Mouse (Mus musculus) E14TG2a.4 (cell line): ENCODE measurements at regions not wholly inside any gene's neighbourhood (a gene's known extent, or its start where the extent isn't known, plus 50 kb on each side); places are given as distances from the start of the nearest gene placed in this dataset.

Experiments
- H3K27me3 ChIP-seq: 2 replicates; pipeline ENCODE4 v1.6.1; 2014; ENCODE audit warnings: low read length, control low read depth; ENCODE audit not compliant: insufficient read depth
- H3K36me3 ChIP-seq: 2 replicates; pipeline ENCODE4 v1.6.1; 2014; ENCODE audit warnings: low read length, control low read depth; ENCODE audit not compliant: insufficient read depth
- H3K4me1 ChIP-seq: replicated peaks from 2 replicates; pipeline ENCODE4 v1.6.1; 2014; ENCODE audit warnings: low read depth, low read length, control low read depth
- H3K4me3 ChIP-seq: replicated peaks from 2 replicates; pipeline ENCODE4 v1.5.1; 2014; ENCODE audit warnings: mild to moderate bottlenecking, low read length
- H3K9me3 ChIP-seq: 2 replicates; pipeline ENCODE4 v1.6.1; 2014; ENCODE audit warnings: low read length, control low read depth
- CTCF ChIP-seq: conservative IDR thresholded peaks from 2 replicates; pipeline ENCODE4 v1.5.1; 2014; ENCODE audit warnings: low read length
- NANOG ChIP-seq: IDR thresholded peaks from 2 replicates; pipeline ENCODE4 v1.6.1; 2014; ENCODE audit warnings: borderline replicate concordance, low read length, mixed read lengths
- POU5F1 ChIP-seq: IDR thresholded peaks from 2 replicates; pipeline ENCODE4 v1.6.1; 2014; ENCODE audit warnings: low read length, borderline replicate concordance

DNA sequence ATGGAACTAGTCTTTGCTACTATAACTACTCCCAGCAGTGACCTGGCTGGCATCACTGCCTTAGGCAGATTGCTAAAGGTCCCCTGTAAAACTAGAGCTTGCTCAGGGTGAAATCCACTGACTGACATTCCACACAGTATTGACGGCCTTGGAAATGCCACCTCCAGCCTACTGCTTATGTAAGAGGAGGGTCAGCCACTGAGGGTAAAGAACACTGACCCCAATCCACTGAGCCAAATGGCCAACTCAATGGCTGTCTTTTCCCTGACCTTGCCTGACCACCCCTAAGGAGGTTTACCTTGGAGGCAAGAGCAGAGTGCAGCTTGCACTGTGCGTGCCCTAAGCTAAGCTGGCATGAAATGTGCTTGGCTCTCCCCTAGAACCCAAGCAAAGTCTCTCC lies 216.0 kb upstream of the Foxq1 start:
- H3K4me1 ChIP-seq: no peaks in the 10 kb centered on the region
- no peak for TF ChIP-seq CTCF
- no peak for TF ChIP-seq NANOG
- no peak for TF ChIP-seq POU5F1
- no peaks in the 10 kb centered on the region for H3K27me3 ChIP-seq
- peaks cover under 1% of the 10 kb centered on the region; the same call in 1 of the 2 replicates for H3K9me3 ChIP-seq
- no peaks in the 10 kb centered on the region for H3K36me3 ChIP-seq
- no peak overlapping the region for H3K4me3 ChIP-seq

- no peak overlapping the region for H3K4me3 ChIP-seq
- H3K9me3 ChIP-seq: peaks cover 6% of the 10 kb centered on the region; the same call in 1 of the 2 replicates
- no peak for TF ChIP-seq NANOG
- no peak for TF ChIP-seq POU5F1
- TF ChIP-seq CTCF: no peak
- no peaks in the 10 kb centered on the region for H3K4me1 ChIP-seq
- no peaks in the 10 kb centered on the region for H3K27me3 ChIP-seq
- H3K36me3 ChIP-seq: no peaks in the 10 kb centered on the region
These were observed 215.5 kb upstream of the Foxq1 start for GRCm38 (mm10) chr13:31340363-31340948.

DNA sequence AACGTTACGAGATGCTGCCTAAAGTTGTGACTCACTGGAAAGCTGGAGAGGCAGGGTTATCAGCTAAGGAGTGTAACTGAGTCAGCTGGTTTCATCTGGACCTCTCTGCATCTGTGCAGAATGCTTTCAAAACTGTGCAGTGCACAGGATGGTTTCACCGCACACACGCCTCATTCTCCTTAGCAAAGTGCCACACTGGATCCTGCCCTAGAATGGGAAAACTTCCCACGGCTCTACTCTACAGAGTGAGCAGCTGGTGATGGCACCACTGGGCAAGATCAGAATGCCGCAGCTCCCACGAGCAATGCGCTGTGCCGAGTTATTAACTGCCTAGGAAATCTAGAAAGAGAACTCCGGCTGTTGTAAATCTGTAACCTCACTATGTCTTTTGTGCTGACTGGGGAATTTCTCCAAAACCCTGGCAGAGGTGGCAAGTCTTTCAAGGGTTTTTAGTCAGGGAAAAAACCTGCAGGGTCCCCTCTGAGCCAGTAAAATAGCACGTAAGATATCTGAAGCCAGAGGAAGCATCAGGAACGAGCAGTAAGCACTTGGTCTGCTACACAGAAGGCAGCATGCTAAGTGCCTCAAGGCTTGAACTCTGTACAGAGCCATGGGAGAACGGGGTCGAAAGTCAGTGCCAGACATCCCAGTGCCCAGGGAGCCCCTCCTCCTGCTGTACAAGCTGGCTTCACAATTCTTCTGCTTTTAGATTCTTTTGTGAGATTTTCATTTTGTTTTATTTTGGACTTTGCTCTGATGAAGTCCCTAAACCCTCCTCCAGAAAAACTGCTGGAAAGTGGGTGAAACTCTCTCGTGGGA lies 214.4 kb upstream of the Foxq1 start:
- Histone ChIP-seq H3K9me3 (peaks cover 16% of the 10 kb centered on the region), H3K4me3 (no peak overlapping the region), H3K27me3 (no peaks in the 10 kb centered on the region), H3K4me1 (no peaks in the 10 kb centered on the region), H3K36me3 (no peaks in the 10 kb centered on the region)
- TF ChIP-seq NANOG (no peak), POU5F1 (no peak), CTCF (no peak)

- no peak overlapping the region for H3K4me3 ChIP-seq
- peaks cover 16% of the 10 kb centered on the region for H3K9me3 ChIP-seq
- H3K4me1 ChIP-seq: no peaks in the 10 kb centered on the region
- TF ChIP-seq NANOG (no peak), CTCF (no peak), POU5F1 (no peak)
- H3K36me3 ChIP-seq: no peaks in the 10 kb centered on the region
- no peaks in the 10 kb centered on the region for H3K27me3 ChIP-seq
These were observed 209.7 kb upstream of the Foxq1 start for GRCm38 (mm10) chr13:31346205-31346604.

DNA sequence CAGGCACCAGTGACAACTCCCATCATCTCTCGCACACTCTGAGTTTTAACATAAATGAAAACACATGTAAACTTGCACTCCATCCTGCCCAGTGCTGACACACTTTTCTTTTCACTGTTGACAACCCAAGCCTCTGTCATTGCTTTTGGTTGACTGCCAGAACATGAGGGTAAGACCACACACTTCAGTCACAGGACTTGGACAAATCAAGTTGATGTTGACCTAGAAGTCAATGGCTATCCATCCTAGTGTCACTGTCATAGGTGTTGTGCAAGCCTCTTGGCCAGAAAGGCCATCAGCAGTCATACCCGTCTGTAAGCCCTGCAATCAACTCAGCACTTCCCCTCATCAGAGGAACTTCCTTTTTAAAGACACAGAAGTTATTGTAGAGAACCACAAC lies 208.9 kb upstream of the Foxq1 start:
- TF ChIP-seq NANOG (no peak), POU5F1 (no peak), CTCF (no peak)
- no peaks in the 10 kb centered on the region for H3K36me3 ChIP-seq
- H3K9me3 ChIP-seq: peaks cover 16% of the 10 kb centered on the region
- no peaks in the 10 kb centered on the region for H3K27me3 ChIP-seq
- no peak overlapping the region for H3K4me3 ChIP-seq
- no peaks in the 10 kb centered on the region for H3K4me1 ChIP-seq

- no peaks in the 10 kb centered on the region for H3K36me3 ChIP-seq
- no peaks in the 10 kb centered on the region for H3K4me1 ChIP-seq
- H3K9me3 ChIP-seq: peaks cover 24% of the 10 kb centered on the region
- TF ChIP-seq POU5F1: no peak
- TF ChIP-seq NANOG: no peak
- no peak for TF ChIP-seq CTCF
- no peaks in the 10 kb centered on the region for H3K27me3 ChIP-seq
- no peak overlapping the region for H3K4me3 ChIP-seq
These were observed 206.3 kb upstream of the Foxq1 start for GRCm38 (mm10) chr13:31349671-31350070.

GRCm38 (mm10) chr13:31351481-31351880 lies 204.5 kb upstream of the Foxq1 start:
- H3K27me3 ChIP-seq: no peaks in the 10 kb centered on the region
- no peaks in the 10 kb centered on the region for H3K36me3 ChIP-seq
- peaks cover 9% of the 10 kb centered on the region for H3K9me3 ChIP-seq
- H3K4me3 ChIP-seq: no peak overlapping the region
- TF ChIP-seq POU5F1: no peak
- TF ChIP-seq NANOG: no peak
- no peak for TF ChIP-seq CTCF
- no peaks in the 10 kb centered on the region for H3K4me1 ChIP-seq

DNA sequence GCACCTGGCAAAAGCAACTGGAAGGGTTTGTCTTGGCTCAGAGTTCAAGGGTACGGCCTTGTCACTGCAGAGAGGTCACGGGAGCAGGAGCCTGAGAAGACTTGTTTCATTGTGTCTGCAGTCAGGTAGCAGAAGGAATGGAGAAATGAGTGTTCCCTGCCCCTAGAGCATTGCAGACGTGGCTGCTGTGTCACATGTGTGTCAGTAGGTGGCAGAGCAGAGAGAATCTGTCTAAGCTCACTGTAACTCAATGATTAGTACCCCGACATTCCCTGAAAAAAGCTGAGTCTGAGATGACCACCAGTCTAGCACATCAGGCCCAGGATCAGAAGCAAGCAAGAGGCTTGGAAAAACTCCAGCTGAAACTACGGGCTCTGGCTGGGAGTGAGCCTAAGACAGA lies 203.1 kb upstream of the Foxq1 start:
- Histone ChIP-seq H3K4me1 (no peaks in the 10 kb centered on the region), H3K4me3 (no peak overlapping the region), H3K9me3 (peaks cover 9% of the 10 kb centered on the region), H3K27me3 (no peaks in the 10 kb centered on the region), H3K36me3 (no peaks in the 10 kb centered on the region)
- TF ChIP-seq NANOG (no peak), POU5F1 (no peak), CTCF (no peak; the same call in 1 of the 2 replicates)

GRCm38 (mm10) chr13:31359353-31359752 lies 196.6 kb upstream of the Foxq1 start:
- H3K4me3 ChIP-seq: no peak overlapping the region
- TF ChIP-seq NANOG (no peak), POU5F1 (no peak), CTCF (no peak)
- H3K27me3 ChIP-seq: no peaks in the 10 kb centered on the region

More at GRCm38 (mm10) chr13:31359353-31359752, 196.6 kb upstream of the Foxq1 start:
- no peaks in the 10 kb centered on the region for H3K4me1 ChIP-seq
- H3K9me3 ChIP-seq: no peaks in the 10 kb centered on the region
- H3K36me3 ChIP-seq: no peaks in the 10 kb centered on the region
